Mouse (Mus musculus): ENCODE measurements around the gene Rbl1.

DNA sequence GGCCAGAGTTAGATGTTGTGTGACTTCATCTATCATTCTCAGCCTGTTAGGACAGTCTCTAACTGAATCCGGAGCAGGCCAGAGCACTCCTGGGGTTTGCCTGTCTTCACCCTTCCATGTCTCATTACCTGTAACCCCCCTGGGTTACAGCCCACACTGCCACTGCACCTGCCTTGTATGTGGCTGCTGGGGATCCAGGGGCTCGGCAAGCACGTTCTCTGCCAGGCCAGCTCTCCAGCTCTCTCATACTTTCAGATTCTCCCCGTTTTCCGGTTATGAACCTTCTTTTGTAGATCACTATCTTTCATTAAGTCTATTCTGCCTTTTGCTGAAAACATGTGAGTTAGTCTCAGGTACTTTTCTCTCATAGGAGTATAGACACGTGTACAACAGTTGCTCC is 2.0 kb downstream of the Rbl1 start:
- TF ChIP-seq POLR2A (IDR thresholded peaks at IDR 0.05; ENCODE audit: low read depth, low read length) (no peak), CTCF (IDR thresholded peaks at IDR 0.05; ENCODE audit: borderline replicate concordance, insufficient read depth, low read length) (no peak)

All from embryonic fibroblast, embryonic 13.5 days (primary cell).